Mouse (Mus musculus) naive thymus-derived CD4-positive, alpha-beta T cell, adult 2 months (primary cell): ENCODE measurements around the gene Pou4f2.

Experiments used
- DNase-seq: peaks from one replicate; pipeline ENCODE4 v3.0.0-alpha.2; 2011; ENCODE audit warnings: low read depth

Pou4f2 gene

DNA sequence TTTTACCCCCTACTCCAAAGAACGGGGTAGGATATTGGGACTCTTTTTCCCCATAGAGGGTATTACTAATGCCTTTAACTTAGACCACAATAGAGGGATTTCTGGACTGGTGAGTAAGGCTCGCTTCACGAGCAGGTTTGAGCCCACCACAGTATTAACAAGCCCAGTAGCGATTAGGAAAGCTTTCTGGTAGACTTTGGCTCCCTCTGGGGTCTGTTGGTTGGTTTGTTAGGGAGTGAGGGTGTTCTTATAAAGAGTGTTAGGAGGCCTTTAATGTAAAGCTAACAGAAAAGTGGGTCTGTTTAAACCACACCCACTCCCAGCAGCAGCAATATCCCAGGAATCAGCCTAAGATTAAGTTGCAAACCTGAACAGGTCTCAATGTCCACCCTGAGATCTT is 17.2 kb downstream of the Pou4f2 start:
- no peak for DNase-seq

DNA sequence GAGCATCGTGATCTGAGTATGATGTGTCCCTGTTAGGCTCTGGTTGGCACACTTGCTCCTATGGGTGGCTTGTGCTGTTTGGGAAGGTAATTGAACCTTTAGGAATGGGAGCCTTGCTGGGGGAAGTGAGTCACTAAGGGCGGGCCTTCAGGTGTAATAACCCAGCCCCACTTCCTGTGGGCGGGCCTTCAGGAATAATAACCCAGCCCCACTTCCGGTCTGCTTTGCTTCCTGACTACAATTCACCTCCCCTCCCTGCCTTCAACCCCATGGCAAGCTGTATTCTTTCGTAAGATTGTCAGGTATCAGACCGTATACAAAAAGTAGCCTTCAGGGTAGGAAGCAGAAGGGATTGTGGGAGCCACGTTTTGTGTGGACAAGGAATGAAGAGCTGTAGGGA is 45.7 kb downstream of the Pou4f2 start:
- DNase-seq = no peak
